Mouse (Mus musculus): ENCODE data around the gene Tmem192. TPM values are rescaled to one million over a fixed set of nuclear protein-coding genes. Genes with fewer than 3 reads are reported as not detected.

The Tmem192 gene
- polyA plus RNA-seq, 1 experiment from 2014 or later: 34.8 TPM

GRCm38 (mm10) chr8:64942946-64943345 lies 4.0 kb upstream of the Tmem192 start:
- peaks cover 0 to 2% of the 10 kb centered on the region in 2 experiments; a peak in 2 of 4 replicates for H3K4me1 ChIP-seq (ENCODE audit: control insufficient read depth in 2 of 2, insufficient read depth in 2 of 2, low read length in 2 of 2)
- H3K4me3 ChIP-seq (ENCODE audit: control insufficient read depth in 1 of 2, insufficient read depth in 1 of 2, low read depth in 1 of 2, low read length in 2 of 2): no peak overlapping the region
- no peak for ATAC-seq (ENCODE audit: insufficient number of reproducible peaks, insufficient read depth, low FRiP score, low read depth)
- peaks cover 11% of the 10 kb centered on the region for H3K27me3 ChIP-seq (ENCODE audit: control insufficient read depth, insufficient read depth, low read length)
- no peak overlapping the region for H3K27ac ChIP-seq (replicated peaks in 1 of 2; ENCODE audit: control insufficient read depth in 1 of 2, insufficient read depth in 1 of 2, low read depth in 2 of 2, low read length in 2 of 2)
- H3K36me3 ChIP-seq (ENCODE audit: control insufficient read depth, insufficient read depth, low read length): no peaks in the 10 kb centered on the region
- WGBS: 15% methylated on average over 5 of the region's 5 CpGs
- H3K9ac ChIP-seq (ENCODE audit: low read length): no peak overlapping the region
- H3K4me2 ChIP-seq (ENCODE audit: low read length): no peak overlapping the region
- no peaks in the 10 kb centered on the region for H3K9me3 ChIP-seq (ENCODE audit: control insufficient read depth, low read length)

- ATAC-seq (ENCODE audit: insufficient number of reproducible peaks, insufficient read depth, low FRiP score, low read depth): no peak
- no peaks in the 10 kb centered on the region for H3K36me3 ChIP-seq (ENCODE audit: control insufficient read depth, insufficient read depth, low read length)
- no peak overlapping the region for H3K27ac ChIP-seq (replicated peaks in 1 of 2; ENCODE audit: control insufficient read depth in 1 of 2, insufficient read depth in 1 of 2, low read depth in 2 of 2, low read length in 2 of 2)
- WGBS: 23% methylated on average over 5 of the region's 5 CpGs
- peaks cover 0 to 2% of the 10 kb centered on the region in 2 experiments; a peak in 2 of 4 replicates for H3K4me1 ChIP-seq (ENCODE audit: control insufficient read depth in 2 of 2, insufficient read depth in 2 of 2, low read length in 2 of 2)
- H3K9ac ChIP-seq (ENCODE audit: low read length): no peak overlapping the region
- H3K4me3 ChIP-seq (ENCODE audit: control insufficient read depth in 1 of 2, insufficient read depth in 1 of 2, low read depth in 1 of 2, low read length in 2 of 2): no peak overlapping the region
- H3K9me3 ChIP-seq (ENCODE audit: control insufficient read depth, low read length): no peaks in the 10 kb centered on the region
- H3K27me3 ChIP-seq (ENCODE audit: control insufficient read depth, insufficient read depth, low read length): peaks cover 11% of the 10 kb centered on the region
- H3K4me2 ChIP-seq (ENCODE audit: low read length): no peak overlapping the region
Observed at GRCm38 (mm10) chr8:64944831-64945230, 2.2 kb upstream of the Tmem192 start.

- Histone ChIP-seq H3K27ac (replicated peaks in 1 of 2; ENCODE audit: control insufficient read depth in 1 of 2, insufficient read depth in 1 of 2, low read depth in 2 of 2, low read length in 2 of 2) (no peak overlapping the region), H3K27me3 (ENCODE audit: control insufficient read depth, insufficient read depth, low read length) (peaks cover 11% of the 10 kb centered on the region), H3K4me2 (ENCODE audit: low read length) (no peak overlapping the region), H3K36me3 (ENCODE audit: control insufficient read depth, insufficient read depth, low read length) (no peaks in the 10 kb centered on the region), H3K9me3 (ENCODE audit: control insufficient read depth, low read length) (no peaks in the 10 kb centered on the region), H3K9ac (ENCODE audit: low read length) (no peak overlapping the region), H3K4me1 (ENCODE audit: control insufficient read depth in 2 of 2, insufficient read depth in 2 of 2, low read length in 2 of 2) (peaks cover 0 to 2% of the 10 kb centered on the region in 2 experiments; a peak in 2 of 4 replicates), H3K4me3 (ENCODE audit: control insufficient read depth in 1 of 2, insufficient read depth in 1 of 2, low read depth in 1 of 2, low read length in 2 of 2) (no peak overlapping the region)
- 67% methylated on average over 7 of the region's 7 CpGs for WGBS
- no peak for ATAC-seq (ENCODE audit: insufficient number of reproducible peaks, insufficient read depth, low FRiP score, low read depth)
Observed at GRCm38 (mm10) chr8:64945606-64946005, 1.4 kb upstream of the Tmem192 start.

- Histone ChIP-seq H3K4me3 (ENCODE audit: control insufficient read depth in 1 of 2, insufficient read depth in 1 of 2, low read depth in 1 of 2, low read length in 2 of 2) (peak overlapping the region in 1 of 2 experiments; percentile 83; a peak in 2 of 4 replicates), H3K36me3 (ENCODE audit: control insufficient read depth, insufficient read depth, low read length) (no peaks in the 10 kb centered on the region), H3K27ac (replicated peaks in 1 of 2; ENCODE audit: control insufficient read depth in 1 of 2, insufficient read depth in 1 of 2, low read depth in 2 of 2, low read length in 2 of 2) (no peak overlapping the region), H3K9me3 (ENCODE audit: control insufficient read depth, low read length) (no peaks in the 10 kb centered on the region), H3K27me3 (ENCODE audit: control insufficient read depth, insufficient read depth, low read length) (peaks cover 11% of the 10 kb centered on the region), H3K4me2 (ENCODE audit: low read length) (peak overlapping the region; percentile 70), H3K4me1 (ENCODE audit: control insufficient read depth in 2 of 2, insufficient read depth in 2 of 2, low read length in 2 of 2) (peaks cover 0 to 2% of the 10 kb centered on the region in 2 experiments; a peak in 2 of 4 replicates), H3K9ac (ENCODE audit: low read length) (peak overlapping the region; percentile 80; the same call in 1 of the 2 replicates)
- ATAC-seq (ENCODE audit: insufficient number of reproducible peaks, insufficient read depth, low FRiP score, low read depth): no peak
- WGBS: 52% methylated on average over 8 of the region's 8 CpGs
Observed at GRCm38 (mm10) chr8:64946441-64946819, 555 bp upstream of the Tmem192 start.

GRCm38 (mm10) chr8:64947698-64948034 lies 681 bp downstream of the Tmem192 start:
- Histone ChIP-seq H3K9ac (ENCODE audit: low read length) (peak overlapping the region; percentile 80), H3K27ac (replicated peaks in 1 of 2; ENCODE audit: control insufficient read depth in 1 of 2, insufficient read depth in 1 of 2, low read depth in 2 of 2, low read length in 2 of 2) (peak overlapping the region in 1 of 2 experiments; percentile 87; a peak in 3 of 4 replicates), H3K9me3 (ENCODE audit: control insufficient read depth, low read length) (no peaks in the 10 kb centered on the region), H3K4me3 (ENCODE audit: control insufficient read depth in 1 of 2, insufficient read depth in 1 of 2, low read depth in 1 of 2, low read length in 2 of 2) (peak overlapping the region; percentile 62 to 83), H3K36me3 (ENCODE audit: control insufficient read depth, insufficient read depth, low read length) (no peaks in the 10 kb centered on the region), H3K4me1 (ENCODE audit: control insufficient read depth in 2 of 2, insufficient read depth in 2 of 2, low read length in 2 of 2) (peaks cover 0 to 2% of the 10 kb centered on the region in 2 experiments; a peak in 1 of 4 replicates), H3K27me3 (ENCODE audit: control insufficient read depth, insufficient read depth, low read length) (peaks cover 7% of the 10 kb centered on the region), H3K4me2 (ENCODE audit: low read length) (peak overlapping the region; percentile 70)
- ATAC-seq (ENCODE audit: insufficient number of reproducible peaks, insufficient read depth, low FRiP score, low read depth): no peak
- WGBS: 10% methylated on average over 10 of the region's 10 CpGs

- no peak for ATAC-seq (ENCODE audit: insufficient number of reproducible peaks, insufficient read depth, low FRiP score, low read depth)
- Histone ChIP-seq H3K27ac (replicated peaks in 1 of 2; ENCODE audit: control insufficient read depth in 1 of 2, insufficient read depth in 1 of 2, low read depth in 2 of 2, low read length in 2 of 2) (no peak overlapping the region), H3K27me3 (ENCODE audit: control insufficient read depth, insufficient read depth, low read length) (0 out of 2 replicates have a peak, but pooled peaks cover under 1% of the 10 kb centered on the region), H3K4me1 (ENCODE audit: control insufficient read depth in 2 of 2, insufficient read depth in 2 of 2, low read length in 2 of 2) (peaks cover 0 to 2% of the 10 kb centered on the region in 2 experiments; a peak in 1 of 4 replicates), H3K4me2 (ENCODE audit: low read length) (no peak overlapping the region), H3K9me3 (ENCODE audit: control insufficient read depth, low read length) (no peaks in the 10 kb centered on the region), H3K4me3 (ENCODE audit: control insufficient read depth in 1 of 2, insufficient read depth in 1 of 2, low read depth in 1 of 2, low read length in 2 of 2) (no peak overlapping the region), H3K36me3 (ENCODE audit: control insufficient read depth, insufficient read depth, low read length) (no peaks in the 10 kb centered on the region), H3K9ac (ENCODE audit: low read length) (no peak overlapping the region)
- 92% methylated on average over 1 of the region's 1 CpGs for WGBS
Observed at GRCm38 (mm10) chr8:64948371-64948770, 1.4 kb downstream of the Tmem192 start.

GRCm38 (mm10) chr8:64952101-64952500 lies 5.1 kb downstream of the Tmem192 start:
- no peak overlapping the region for H3K4me2 ChIP-seq (ENCODE audit: low read length)
- H3K27me3 ChIP-seq (ENCODE audit: control insufficient read depth, insufficient read depth, low read length): no peaks in the 10 kb centered on the region
- ATAC-seq (ENCODE audit: insufficient number of reproducible peaks, insufficient read depth, low FRiP score, low read depth): no peak
- WGBS: 90% methylated on average over 6 of the region's 6 CpGs
- no peak overlapping the region for H3K9ac ChIP-seq (ENCODE audit: low read length)
- H3K36me3 ChIP-seq (ENCODE audit: control insufficient read depth, insufficient read depth, low read length): peaks cover 6% of the 10 kb centered on the region; the same call in 1 of the 2 replicates
- no peaks in the 10 kb centered on the region for H3K9me3 ChIP-seq (ENCODE audit: control insufficient read depth, low read length)
- no peak overlapping the region for H3K27ac ChIP-seq (replicated peaks in 1 of 2; ENCODE audit: control insufficient read depth in 1 of 2, insufficient read depth in 1 of 2, low read depth in 2 of 2, low read length in 2 of 2)
- H3K4me1 ChIP-seq (ENCODE audit: control insufficient read depth in 2 of 2, insufficient read depth in 2 of 2, low read length in 2 of 2): peaks cover 0 to 2% of the 10 kb centered on the region in 2 experiments; a peak in 1 of 4 replicates
- no peak overlapping the region for H3K4me3 ChIP-seq (ENCODE audit: control insufficient read depth in 1 of 2, insufficient read depth in 1 of 2, low read depth in 1 of 2, low read length in 2 of 2)

GRCm38 (mm10) chr8:64959025-64959424 lies 12.0 kb downstream of the Tmem192 start:
- no peak overlapping the region for H3K27ac ChIP-seq (replicated peaks in 1 of 2; ENCODE audit: control insufficient read depth in 1 of 2, insufficient read depth in 1 of 2, low read depth in 2 of 2, low read length in 2 of 2)
- H3K36me3 ChIP-seq (ENCODE audit: control insufficient read depth, insufficient read depth, low read length): peaks cover 36% of the 10 kb centered on the region
- no peaks in the 10 kb centered on the region for H3K27me3 ChIP-seq (ENCODE audit: control insufficient read depth, insufficient read depth, low read length)
- H3K4me3 ChIP-seq (ENCODE audit: control insufficient read depth in 1 of 2, insufficient read depth in 1 of 2, low read depth in 1 of 2, low read length in 2 of 2): no peak overlapping the region
- H3K9ac ChIP-seq (ENCODE audit: low read length): no peak overlapping the region
- H3K9me3 ChIP-seq (ENCODE audit: control insufficient read depth, low read length): no peaks in the 10 kb centered on the region
- H3K4me2 ChIP-seq (ENCODE audit: low read length): no peak overlapping the region
- 84% methylated on average over 9 of the region's 9 CpGs for WGBS
- ATAC-seq (ENCODE audit: insufficient number of reproducible peaks, insufficient read depth, low FRiP score, low read depth): no peak
- no peaks in the 10 kb centered on the region for H3K4me1 ChIP-seq (ENCODE audit: control insufficient read depth in 2 of 2, insufficient read depth in 2 of 2, low read length in 2 of 2)
